ENCODE assay signal across 9 mouse cellular contexts in genomic region chr11:84701319-84702175, GRCm38 (mm10).
DNase-seq lines count a peak whose midpoint lies in the region; ATAC-seq lines count a peak whose summit lies in the region.
"Had no signal": no experiment of that assay in that cellular context is flagged by ENCODE, and none has a peak within 500 bp of the region (broad histone marks: within the 10 kb centered on the region; RNA-seq: fewer than 3 reads in every experiment).

No protein-coding gene starts in this region.

- 0 out of 2 replicates have a peak, but pooled peaks cover 8% of the 10 kb centered on the region for H3K27me3 ChIP-seq in intestine, embryonic 14.5 days (replicated peaks; ENCODE audit: control insufficient read depth, insufficient read depth, low read length)
- H3K27me3 ChIP-seq in intestine, embryonic 16.5 days (replicated peaks; ENCODE audit: control insufficient read depth, insufficient read depth, low read length): no peaks in the 10 kb centered on the region; the same call in 1 of the 2 replicates
- no peaks in the 10 kb centered on the region for H3K27me3 ChIP-seq in hindbrain, embryonic 11.5 days (ENCODE audit: control insufficient read depth, insufficient read depth, low read length)
- peaks cover 84% of the 10 kb centered on the region for H3K27me3 ChIP-seq in midbrain, embryonic 12.5 days

- no peaks in the 10 kb centered on the region for H3K9me3 ChIP-seq in intestine, embryonic 14.5 days (ENCODE audit: control insufficient read depth, low read length)
- H3K9me3 ChIP-seq in intestine, embryonic 16.5 days (ENCODE audit: control insufficient read depth, low read length): no peaks in the 10 kb centered on the region
- no peaks in the 10 kb centered on the region for H3K9me3 ChIP-seq in hindbrain, embryonic 11.5 days (ENCODE audit: control insufficient read depth, low read length)
- no peaks in the 10 kb centered on the region for H3K9me3 ChIP-seq in midbrain, embryonic 12.5 days

- DNase-seq in intestine, embryonic 14.5 days (ENCODE audit: low spot score): no peak
- peak; percentile 55 for DNase-seq in hindbrain, embryonic 11.5 days (ENCODE audit: low spot score)
- DNase-seq in cerebellum, adult 11 months: no peak
- DNase-seq in cerebellum, postnatal 25 days: no peak
- DNase-seq in layer of hippocampus, postnatal 14 days (ENCODE audit: low spot score in 2 of 2): no peak

- H3K4me2 ChIP-seq in intestine, embryonic 14.5 days (ENCODE audit: low read length): peak overlapping the region; percentile 30
- no peak overlapping the region for H3K4me2 ChIP-seq in intestine, embryonic 16.5 days (ENCODE audit: low read depth, low read length)
- H3K4me2 ChIP-seq in hindbrain, embryonic 11.5 days (replicated peaks; ENCODE audit: low read depth, low read length): peak overlapping the region; percentile 30
- H3K4me2 ChIP-seq in midbrain, embryonic 12.5 days (replicated peaks): peak overlapping the region; percentile 39

- H3K27ac ChIP-seq in intestine, embryonic 14.5 days (ENCODE audit: low read depth): no peak overlapping the region
- H3K27ac ChIP-seq in intestine, embryonic 16.5 days (ENCODE audit: low read length): no peak overlapping the region
- peak overlapping the region; percentile 51 for H3K27ac ChIP-seq in hindbrain, embryonic 11.5 days (ENCODE audit: low read depth, low read length)
- H3K27ac ChIP-seq in midbrain, embryonic 12.5 days (replicated peaks): peak overlapping the region; percentile 76

- no peak for ATAC-seq in intestine, embryonic 14.5 days (replicated peaks; ENCODE audit: low FRiP score, low TSS enrichment, low read depth)
- ATAC-seq in intestine, embryonic 16.5 days: no peak
- ATAC-seq in common myeloid progenitor, adult 5-6 weeks (replicated peaks; ENCODE audit: low read depth, poor library complexity, severe bottlenecking): peak; percentile 57
- peak; percentile 70 for ATAC-seq in hindbrain, embryonic 11.5 days (ENCODE audit: low FRiP score)
- peak; percentile 77 for ATAC-seq in midbrain, embryonic 12.5 days (ENCODE audit: low FRiP score, low read depth)
- ATAC-seq: lung, postnatal 0 days had no signal

- no peak overlapping the region for H3K4me3 ChIP-seq in intestine, embryonic 14.5 days (ENCODE audit: low read depth, low read length)
- no peak overlapping the region for H3K4me3 ChIP-seq in intestine, embryonic 16.5 days (ENCODE audit: low read length)
- H3K4me3 ChIP-seq in hindbrain, embryonic 11.5 days (ENCODE audit: low read depth, low read length): no peak overlapping the region
- H3K4me3 ChIP-seq in midbrain, embryonic 12.5 days: no peak overlapping the region

- no peak overlapping the region for H3K9ac ChIP-seq in intestine, embryonic 14.5 days (ENCODE audit: low read length)
- no peak overlapping the region for H3K9ac ChIP-seq in intestine, embryonic 16.5 days (ENCODE audit: low read depth, low read length)
- 0 out of 2 replicates have a peak overlapping the region, but pooled peaks have one; percentile 8 for H3K9ac ChIP-seq in hindbrain, embryonic 11.5 days (ENCODE audit: low read depth, low read length)
- 0 out of 2 replicates have a peak overlapping the region, but pooled peaks have one; percentile 24 for H3K9ac ChIP-seq in midbrain, embryonic 12.5 days (replicated peaks)

- 8% methylated on average over 28 of the region's 28 CpGs for WGBS in intestine, embryonic 14.5 days
- WGBS in intestine, embryonic 16.5 days: 7% methylated on average over 28 of the region's 28 CpGs
- 11% methylated on average over 28 of the region's 28 CpGs for WGBS in hindbrain, embryonic 11.5 days
- WGBS in midbrain, embryonic 12.5 days: 3% methylated on average over 28 of the region's 28 CpGs

- H3K4me1 ChIP-seq in intestine, embryonic 14.5 days (replicated peaks; ENCODE audit: control insufficient read depth, insufficient read depth, low read length): peaks cover under 1% of the 10 kb centered on the region; the same call in 1 of the 2 replicates
- no peaks in the 10 kb centered on the region for H3K4me1 ChIP-seq in intestine, embryonic 16.5 days (ENCODE audit: control insufficient read depth, insufficient read depth, low read length)
- H3K4me1 ChIP-seq in hindbrain, embryonic 11.5 days (replicated peaks; ENCODE audit: control insufficient read depth, insufficient read depth, low read length): peaks cover 3% of the 10 kb centered on the region; the same call in 1 of the 2 replicates
- peaks cover 33% of the 10 kb centered on the region for H3K4me1 ChIP-seq in midbrain, embryonic 12.5 days

- no peaks in the 10 kb centered on the region for H3K36me3 ChIP-seq in intestine, embryonic 14.5 days (ENCODE audit: control insufficient read depth, insufficient read depth, low read length)
- H3K36me3 ChIP-seq in intestine, embryonic 16.5 days (ENCODE audit: control insufficient read depth, insufficient read depth, low read length): no peaks in the 10 kb centered on the region
- no peaks in the 10 kb centered on the region for H3K36me3 ChIP-seq in hindbrain, embryonic 11.5 days (ENCODE audit: control insufficient read depth, insufficient read depth, low read length)
- no peaks in the 10 kb centered on the region for H3K36me3 ChIP-seq in midbrain, embryonic 12.5 days

Comparison
In these comparisons a context has a peak if more than half of its experiments do, and no peak if none do; other contexts are left out.
1. ATAC-seq: peak in common myeloid progenitor, adult 5-6 weeks (single experiment), hindbrain, embryonic 11.5 days (single experiment) and midbrain, embryonic 12.5 days (single experiment); none in intestine, embryonic 14.5 days (single experiment) and intestine, embryonic 16.5 days (single experiment).
2. H3K27ac ChIP-seq: peak in hindbrain, embryonic 11.5 days (single experiment) and midbrain, embryonic 12.5 days (single experiment); none in intestine, embryonic 14.5 days (single experiment) and intestine, embryonic 16.5 days (single experiment).
3. H3K9ac ChIP-seq: peak in hindbrain, embryonic 11.5 days (single experiment) and midbrain, embryonic 12.5 days (single experiment); none in intestine, embryonic 14.5 days (single experiment) and intestine, embryonic 16.5 days (single experiment).